Mouse (Mus musculus): ENCODE data around the gene Sept5.

Sept5 gene

DNA sequence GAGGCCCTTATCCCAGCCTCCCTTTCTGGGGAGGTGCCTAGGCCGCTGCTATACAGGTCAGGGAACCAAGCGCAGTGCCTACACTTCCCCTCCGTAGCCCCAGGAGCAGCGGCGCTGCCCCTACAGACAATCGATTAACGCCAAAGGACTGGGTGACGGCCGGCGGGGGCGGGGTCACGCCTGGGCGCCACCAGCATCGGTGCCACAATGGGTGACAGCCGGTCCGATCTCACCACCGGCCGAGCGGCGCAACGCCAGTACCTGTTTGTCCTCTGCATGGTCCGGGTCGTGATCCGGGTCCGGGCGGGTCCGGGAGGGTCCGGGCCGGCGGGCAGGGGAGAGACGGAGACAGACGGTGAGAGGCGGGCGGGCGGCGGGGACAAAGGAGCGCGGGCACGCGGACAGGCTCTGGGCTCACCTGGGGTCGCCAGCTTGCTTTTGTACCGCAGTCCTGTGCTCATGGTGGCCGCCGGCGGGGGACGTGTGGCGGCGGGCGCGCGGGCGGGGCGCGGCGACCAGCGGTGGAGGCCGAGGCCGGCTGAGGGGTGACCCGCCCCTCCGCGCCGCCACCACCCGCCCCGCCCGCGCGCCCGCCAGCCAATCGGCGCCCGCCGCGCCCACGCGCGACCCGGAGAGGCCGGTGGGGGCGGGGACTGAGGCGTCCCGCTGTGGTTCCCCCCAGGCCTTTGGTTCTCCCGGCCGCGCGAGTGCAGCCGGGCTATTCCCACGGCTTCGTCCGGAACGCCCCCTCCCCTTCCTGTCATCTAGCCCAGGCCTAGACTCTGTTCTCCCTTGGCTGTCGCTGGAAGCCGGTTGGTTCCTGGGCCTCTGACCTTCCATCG, at the start of gene Sept5:
Sept5 (minus strand) TSS at position 565 of the 842 bp plus-strand sequence.
- peak; percentile 64 for DNase-seq (ENCODE audit: low read depth, low spot score)

DNA sequence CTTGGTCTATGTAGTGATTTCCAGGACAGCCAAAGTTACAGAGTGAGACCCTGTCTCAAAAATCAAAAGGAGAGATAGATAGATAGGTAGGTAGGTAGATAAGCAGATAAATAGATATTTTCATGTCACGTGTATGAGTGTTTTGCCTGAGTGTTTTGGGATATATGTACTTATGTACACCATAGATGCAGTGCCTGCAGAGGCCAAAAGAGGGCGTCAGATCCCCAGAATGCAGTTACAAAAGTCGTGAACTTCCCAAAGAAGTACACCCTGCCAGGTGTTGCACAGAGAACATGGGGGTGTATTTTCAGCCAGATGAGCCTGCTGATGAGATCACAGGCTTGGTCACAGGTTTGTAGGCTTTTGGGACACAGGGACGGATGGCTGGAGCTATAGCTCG, 49.4 kb upstream of the Sept5 start:
- DNase-seq (ENCODE audit: low read depth, low spot score), result no peak

DNA sequence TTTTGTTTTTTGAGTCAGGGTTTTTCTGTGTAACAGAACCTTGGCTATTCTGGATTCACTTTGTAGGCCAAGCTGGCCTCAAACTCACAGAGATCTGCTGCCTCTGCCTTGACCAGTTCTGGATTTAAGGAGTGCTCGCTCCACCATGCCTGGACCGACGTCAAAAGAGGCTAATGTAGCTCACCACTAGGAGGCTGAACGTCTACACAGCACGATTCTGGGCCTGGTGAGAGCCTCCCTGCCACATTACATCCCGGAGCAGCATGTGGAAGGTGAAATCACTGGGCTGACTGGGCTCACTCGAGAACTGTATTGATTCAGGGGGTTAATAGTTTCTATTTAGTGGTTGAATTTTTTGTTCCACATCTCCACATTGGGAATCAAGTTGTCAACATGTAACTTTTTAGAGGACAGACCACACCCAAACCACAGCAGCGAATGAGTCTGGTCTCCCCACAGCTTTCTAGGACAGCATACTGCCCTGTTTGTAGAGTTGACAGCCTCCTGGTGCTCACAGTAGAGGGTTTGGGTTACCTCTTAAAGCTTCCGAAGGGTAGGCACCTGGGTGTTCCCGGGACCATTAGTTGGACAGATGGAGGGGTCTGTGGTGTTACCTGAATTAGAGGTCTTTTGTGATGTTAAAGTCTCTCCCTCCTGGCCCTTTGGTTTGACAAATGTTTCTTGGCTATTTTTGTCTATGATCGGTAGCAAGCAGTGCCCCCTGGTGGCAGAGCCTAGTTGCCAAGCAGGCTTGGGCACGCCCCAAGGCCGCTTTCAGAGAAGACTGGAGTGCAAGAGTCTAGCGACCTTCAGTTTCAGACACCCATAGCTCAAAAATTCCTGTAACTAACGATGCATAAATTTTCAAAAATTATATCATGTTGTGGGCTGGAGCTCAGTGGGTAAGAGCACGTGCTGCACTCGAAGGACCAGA, 48.3 kb upstream of the Sept5 start:
- peak; percentile 71 for DNase-seq (ENCODE audit: low read depth, low spot score)

- no peak for DNase-seq (ENCODE audit: low read depth, low spot score)
These were observed 43.3 kb upstream of the Sept5 start for GRCm38 (mm10) chr16:18673005-18673404.

DNA sequence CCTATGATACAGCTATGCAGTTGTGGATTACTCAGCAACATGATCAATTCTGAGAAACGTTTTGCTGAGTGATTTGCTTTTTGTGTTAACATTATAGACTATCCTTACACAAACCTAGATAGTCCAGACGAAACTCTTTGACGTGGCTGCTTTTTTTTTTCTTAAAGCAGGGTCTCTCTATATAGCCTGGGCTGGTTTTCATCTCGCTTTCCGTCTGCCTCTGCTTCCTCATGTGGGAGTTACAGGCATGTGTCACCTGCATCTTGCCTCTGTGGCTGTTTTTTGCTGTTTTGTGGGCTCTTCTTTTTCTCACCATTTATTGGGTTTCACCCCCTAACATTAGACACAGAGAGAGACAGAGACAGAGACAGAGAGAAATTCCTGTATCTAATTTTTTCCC, 42.3 kb upstream of the Sept5 start:
- no peak for DNase-seq (ENCODE audit: low read depth, low spot score)

GRCm38 (mm10) chr16:18669914-18670313, 40.2 kb upstream of the Sept5 start:
- DNase-seq (ENCODE audit: low read depth, low spot score), result no peak

GRCm38 (mm10) chr16:18658597-18658996, 28.8 kb upstream of the Sept5 start:
- no peak for DNase-seq (ENCODE audit: low read depth, low spot score)

DNA sequence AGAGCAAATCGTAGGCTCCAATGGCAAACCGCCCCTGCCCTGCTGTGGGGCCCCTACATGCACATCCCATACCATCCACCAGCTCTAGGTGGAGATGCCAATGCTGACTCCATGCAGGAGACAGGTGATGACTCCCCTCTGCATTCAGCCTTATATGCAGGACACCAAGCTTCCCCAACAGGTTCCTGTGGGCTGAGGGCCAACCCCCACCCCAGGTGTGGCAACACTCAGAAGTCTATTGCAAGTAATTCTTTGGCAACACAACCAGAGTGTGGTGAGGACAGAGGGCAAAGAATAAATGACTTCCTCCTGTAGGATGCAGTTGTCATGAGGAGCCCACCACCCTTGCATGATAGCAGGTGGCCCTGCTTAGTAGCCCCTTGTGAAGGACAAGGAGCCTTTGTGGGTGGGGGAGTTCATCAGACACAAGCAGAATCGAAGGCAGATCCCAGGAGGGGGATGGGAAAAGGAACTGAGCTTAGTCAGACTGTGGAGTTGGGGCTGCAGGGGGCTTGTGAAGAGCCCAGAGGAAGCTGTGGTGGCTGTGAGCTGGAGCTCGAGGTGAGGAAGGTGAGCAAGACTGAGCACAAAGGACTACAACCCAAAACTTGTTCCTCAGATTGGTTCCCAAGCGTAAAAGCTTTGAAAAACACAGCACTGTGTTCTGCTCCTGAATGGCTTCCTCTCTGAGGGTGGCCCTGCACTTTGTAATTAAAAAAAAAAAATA, 25.8 kb upstream of the Sept5 start:
- DNase-seq (ENCODE audit: low read depth, low spot score), result no peak

GRCm38 (mm10) chr16:18653290-18654160, 23.8 kb upstream of the Sept5 start:
- DNase-seq (ENCODE audit: low read depth, low spot score), result no peak

DNA sequence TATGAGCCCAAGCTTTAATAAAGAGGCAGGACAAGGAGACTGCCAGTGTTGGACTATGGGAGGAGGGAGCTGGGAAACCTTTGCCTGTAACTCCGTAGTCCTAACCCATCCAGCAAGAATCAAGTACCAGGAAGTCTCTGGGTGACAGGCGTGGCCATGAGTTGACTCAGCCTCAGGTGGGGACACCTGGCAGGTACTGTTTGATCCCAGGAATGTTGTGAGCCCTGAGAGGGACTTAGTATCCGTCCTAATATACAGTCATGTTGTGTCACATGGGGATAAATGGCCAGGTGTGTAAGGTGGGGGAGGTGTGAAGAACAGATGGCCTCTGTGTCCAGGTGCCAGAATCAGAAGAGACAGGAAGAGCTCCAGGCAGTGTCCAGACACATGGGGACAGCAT, 19.4 kb upstream of the Sept5 start:
- DNase-seq (ENCODE audit: low read depth, low spot score), result no peak

- no peak for DNase-seq (ENCODE audit: low read depth, low spot score)
These were observed 15.6 kb upstream of the Sept5 start for GRCm38 (mm10) chr16:18645329-18645728.

GRCm38 (mm10) chr16:18644485-18644884, 14.7 kb upstream of the Sept5 start:
- DNase-seq (ENCODE audit: low read depth, low spot score), result no peak

DNA sequence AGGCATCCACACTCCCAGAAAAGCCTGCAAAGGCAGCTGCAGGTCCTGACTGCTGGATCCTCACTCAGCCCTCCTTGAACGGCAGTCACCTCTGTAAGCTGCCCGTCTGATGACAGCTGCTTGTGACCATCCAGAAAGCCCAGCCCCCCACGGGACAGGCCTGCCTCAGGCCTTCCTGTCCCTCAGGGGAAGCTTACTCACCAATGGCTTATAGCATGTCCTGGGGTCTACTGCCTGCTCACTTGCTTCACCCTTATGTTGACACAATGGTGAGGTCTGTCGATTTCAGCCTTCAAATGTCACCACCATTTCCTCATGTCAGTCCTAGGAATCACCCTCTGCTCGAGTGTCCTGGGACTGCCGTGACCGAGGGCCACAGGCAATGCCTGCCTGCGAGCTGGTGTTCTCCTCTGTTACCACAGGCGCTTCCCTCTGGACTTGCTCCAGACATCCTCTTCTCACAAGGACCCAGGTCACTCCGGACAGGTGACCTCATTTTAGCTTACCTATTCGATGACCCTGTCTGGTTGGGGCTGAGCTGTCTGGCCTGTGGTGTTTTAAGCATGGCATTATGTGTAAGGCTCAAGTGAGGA, 13.7 kb upstream of the Sept5 start:
- no peak for DNase-seq (ENCODE audit: low read depth, low spot score)

DNA sequence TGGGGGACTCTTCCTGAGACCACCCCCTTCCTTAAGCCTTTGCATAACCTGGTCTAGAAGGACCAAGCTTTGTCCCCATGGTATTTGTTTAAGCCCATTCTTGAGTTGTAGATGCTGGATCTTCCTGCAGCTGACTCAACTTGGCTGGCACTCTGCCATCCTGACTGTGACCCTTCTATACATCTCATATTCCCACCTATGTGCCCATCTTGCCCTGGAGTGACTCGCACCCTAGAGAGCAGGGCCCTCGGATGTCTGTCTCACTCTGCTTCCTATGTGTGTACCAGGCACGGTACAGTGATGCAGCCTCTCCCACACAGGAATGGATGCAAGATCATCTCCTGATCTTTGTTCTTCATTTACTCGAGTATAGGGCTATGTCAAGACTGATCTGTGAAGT, 13.1 kb upstream of the Sept5 start:
- DNase-seq (ENCODE audit: low read depth, low spot score), result no peak

GRCm38 (mm10) chr16:18642291-18642690, 12.5 kb upstream of the Sept5 start:
- DNase-seq (ENCODE audit: low read depth, low spot score), result no peak

- no peak for DNase-seq (ENCODE audit: low read depth, low spot score)
These were observed 9.7 kb upstream of the Sept5 start for GRCm38 (mm10) chr16:18639382-18639929.

DNA sequence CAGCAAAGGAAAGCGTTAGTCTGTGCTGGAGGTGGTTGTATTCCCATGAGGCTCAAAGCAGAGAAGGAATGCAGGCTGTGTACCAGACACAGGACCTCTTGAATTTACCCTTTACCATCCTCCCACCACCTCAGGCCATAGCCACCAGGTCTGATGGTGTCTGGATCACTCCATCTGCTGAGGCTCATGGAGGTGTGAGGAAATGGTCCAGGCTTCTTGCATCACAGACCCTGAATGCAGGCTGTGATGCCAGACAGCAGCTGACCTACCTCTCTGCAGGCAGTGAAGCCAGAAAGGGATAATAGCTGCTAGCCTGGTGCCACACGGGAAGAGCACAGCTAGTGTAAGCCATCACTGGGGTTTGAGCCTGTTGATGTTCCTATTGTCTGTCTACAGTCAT, 8.6 kb upstream of the Sept5 start:
- no peak for DNase-seq (ENCODE audit: low read depth, low spot score)

GRCm38 (mm10) chr16:18636804-18637203, 7.0 kb upstream of the Sept5 start:
- DNase-seq (ENCODE audit: low read depth, low spot score), result no peak

- DNase-seq (ENCODE audit: low read depth, low spot score), result no peak
These were observed 6.6 kb upstream of the Sept5 start for GRCm38 (mm10) chr16:18636401-18636800.

- no peak for DNase-seq (ENCODE audit: low read depth, low spot score)
These were observed 3.6 kb upstream of the Sept5 start for GRCm38 (mm10) chr16:18633333-18633732.
